Mouse (Mus musculus): ENCODE measurements around the gene A630076J17Rik.

Gene A630076J17Rik

GRCm38 (mm10) chr3:107229822-107230221, 592 bp upstream of the A630076J17Rik start:
- DNase-seq (ENCODE audit: low read depth, low spot score) = no peak

DNA sequence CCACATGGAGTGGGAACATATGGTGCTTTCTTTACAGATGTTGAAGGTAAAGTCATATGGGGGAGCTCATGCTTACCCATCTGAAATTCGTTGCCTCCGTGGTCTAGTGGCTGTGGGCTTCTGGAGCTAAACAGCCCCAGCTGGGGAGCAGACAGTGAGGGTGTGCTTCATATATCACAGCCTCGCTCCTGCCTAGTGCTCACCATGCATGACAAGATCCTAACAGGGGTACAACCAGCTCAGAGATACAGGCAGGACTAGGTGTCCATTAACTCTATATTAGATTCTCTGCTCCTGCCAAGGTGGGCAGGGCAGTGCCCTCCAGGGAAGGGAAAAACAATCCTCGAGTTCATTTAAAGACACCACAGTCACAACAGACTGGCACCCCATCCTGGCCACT, 788 bp downstream of the A630076J17Rik start:
- DNase-seq (ENCODE audit: low read depth, low spot score) = no peak

GRCm38 (mm10) chr3:107233351-107233813, 3.0 kb downstream of the A630076J17Rik start:
- DNase-seq (ENCODE audit: low read depth, low spot score) = peak; percentile 84

GRCm38 (mm10) chr3:107233945-107234344, 3.5 kb downstream of the A630076J17Rik start:
- DNase-seq (ENCODE audit: low read depth, low spot score) = no peak

DNA sequence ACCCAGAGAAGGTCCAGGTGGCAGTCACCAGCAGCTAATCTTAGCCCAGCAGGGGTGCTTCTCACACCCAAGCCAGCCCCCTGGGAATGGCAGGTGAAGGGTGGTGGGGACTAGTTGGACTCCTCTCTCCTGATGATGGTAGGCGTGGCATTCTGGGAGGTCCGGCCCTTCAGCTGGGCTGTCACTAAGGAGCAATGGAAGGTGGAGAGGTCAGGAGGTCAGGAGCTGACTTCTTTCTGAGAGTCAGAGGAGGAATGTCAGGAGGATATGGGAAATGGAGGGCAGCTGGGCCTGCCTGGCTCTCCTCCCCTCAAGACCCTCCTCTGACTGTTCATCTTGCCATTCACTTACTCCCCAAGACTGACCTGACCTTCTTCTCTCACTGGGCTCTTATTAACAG, 7.6 kb downstream of the A630076J17Rik start:
- no peak for DNase-seq (ENCODE audit: low read depth, low spot score)

DNA sequence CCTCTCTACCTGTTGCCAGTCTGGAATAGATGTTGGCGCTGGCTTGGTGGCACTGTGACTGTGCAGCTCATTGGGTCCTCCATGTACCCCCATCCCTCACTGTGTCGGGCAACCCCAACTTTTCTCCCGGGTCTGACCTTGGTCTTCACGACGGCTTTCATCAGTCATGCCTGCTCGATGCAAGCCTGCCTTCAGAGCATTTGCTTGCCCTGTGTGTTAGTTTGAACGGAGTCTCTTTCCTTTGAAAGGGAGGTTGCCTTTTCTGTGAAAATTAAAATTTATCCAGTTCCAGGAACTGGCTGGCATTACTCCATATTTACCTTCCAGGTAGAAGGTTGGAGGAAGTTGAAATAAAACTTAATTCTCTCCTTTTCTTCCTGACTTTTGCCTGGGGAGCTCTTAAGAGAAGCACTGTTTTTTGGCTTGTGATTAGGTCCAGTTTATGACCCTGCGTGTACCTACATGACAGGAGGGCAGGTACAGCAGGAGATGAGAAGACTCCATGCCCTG, 8.1 kb downstream of the A630076J17Rik start:
- no peak for DNase-seq (ENCODE audit: low read depth, low spot score)

DNA sequence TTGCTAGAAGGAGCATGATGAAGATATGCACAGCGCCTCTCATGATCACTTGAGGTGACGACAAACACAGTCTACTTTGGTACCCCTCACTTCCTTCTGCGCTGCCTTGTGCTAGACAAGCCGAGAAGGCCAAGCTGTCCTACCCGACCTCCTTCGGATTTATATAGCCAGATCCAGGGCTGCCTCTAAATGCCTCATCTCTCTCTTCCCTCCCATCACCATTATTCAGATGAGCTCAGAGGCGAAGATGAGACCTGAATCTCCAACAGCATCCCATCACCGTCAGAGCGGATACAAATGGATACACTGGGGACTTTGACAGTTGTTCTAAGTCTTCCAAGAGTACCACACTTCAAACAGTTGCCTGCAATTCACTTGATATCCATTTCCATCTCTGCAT, 9.2 kb downstream of the A630076J17Rik start, which contains the start of gene Prok1:
TSS of gene Prok1 (minus strand) at position 101 of the 400 bp plus-strand sequence.
- DNase-seq (ENCODE audit: low read depth, low spot score) = no peak

GRCm38 (mm10) chr3:107241389-107242094, 11.1 kb downstream of the A630076J17Rik start:
- DNase-seq (ENCODE audit: low read depth, low spot score) = peak; percentile 15

DNA sequence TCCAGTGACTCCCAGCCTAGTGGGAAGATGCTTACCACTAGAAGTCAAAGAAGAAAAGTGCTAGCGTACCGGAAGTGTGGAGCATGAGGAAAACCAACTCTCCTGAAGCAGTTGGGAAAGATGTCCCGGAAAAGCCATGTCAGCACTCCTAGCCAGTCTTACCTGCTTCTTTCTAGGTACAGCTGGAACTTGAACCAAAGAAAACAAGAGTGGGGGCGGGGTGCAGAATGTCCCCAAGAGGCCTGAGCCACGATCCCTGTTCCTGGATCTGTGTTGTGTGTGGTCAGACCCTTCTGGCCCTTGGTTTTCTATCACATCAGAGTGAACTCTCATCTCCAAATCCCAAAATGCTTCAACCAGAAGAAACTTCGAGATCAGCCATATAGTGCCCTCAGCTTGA, 16.5 kb downstream of the A630076J17Rik start:
- no peak for DNase-seq (ENCODE audit: low read depth, low spot score)

DNA sequence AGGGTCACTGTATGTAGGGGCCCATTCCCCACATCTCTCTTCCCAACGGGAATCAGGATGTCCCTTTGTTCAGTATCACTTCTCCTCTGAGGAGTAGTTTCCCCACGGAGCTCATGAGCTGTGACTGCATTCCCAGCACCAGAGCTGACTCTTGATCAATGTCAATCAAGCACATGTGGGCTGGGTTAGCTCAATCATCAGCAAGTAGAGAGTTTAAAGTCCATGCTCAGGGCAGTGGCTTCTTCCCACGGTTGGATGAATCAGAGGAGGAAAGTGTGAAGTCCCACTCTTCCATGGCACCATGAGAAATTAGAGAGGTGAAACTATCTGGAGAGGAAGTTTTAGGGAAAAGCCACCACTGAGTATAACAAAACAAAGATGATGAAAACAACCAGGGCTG, 18.6 kb downstream of the A630076J17Rik start:
- DNase-seq (ENCODE audit: low read depth, low spot score) = no peak

DNA sequence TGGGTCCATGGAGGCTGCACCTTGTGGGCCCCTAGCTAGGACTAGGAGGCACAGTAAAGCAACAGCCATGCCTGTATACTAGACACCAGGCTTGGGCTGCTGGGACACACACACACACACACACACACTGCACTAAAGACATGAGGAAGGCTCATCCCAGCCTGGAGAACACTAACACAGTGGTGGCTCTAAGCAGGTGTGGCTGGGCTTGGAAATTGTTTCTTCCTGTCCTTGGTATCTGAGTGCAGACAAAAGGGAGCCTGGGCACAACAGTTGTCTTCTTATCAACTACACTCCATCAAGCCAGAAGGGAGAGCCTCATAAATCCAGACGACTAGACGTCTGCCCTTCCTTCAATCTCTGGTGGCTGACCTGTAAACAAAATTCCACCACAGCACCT, 19.9 kb downstream of the A630076J17Rik start:
- DNase-seq (ENCODE audit: low read depth, low spot score) = no peak

GRCm38 (mm10) chr3:107252035-107252434, 21.6 kb downstream of the A630076J17Rik start:
- no peak for DNase-seq (ENCODE audit: low read depth, low spot score)

DNA sequence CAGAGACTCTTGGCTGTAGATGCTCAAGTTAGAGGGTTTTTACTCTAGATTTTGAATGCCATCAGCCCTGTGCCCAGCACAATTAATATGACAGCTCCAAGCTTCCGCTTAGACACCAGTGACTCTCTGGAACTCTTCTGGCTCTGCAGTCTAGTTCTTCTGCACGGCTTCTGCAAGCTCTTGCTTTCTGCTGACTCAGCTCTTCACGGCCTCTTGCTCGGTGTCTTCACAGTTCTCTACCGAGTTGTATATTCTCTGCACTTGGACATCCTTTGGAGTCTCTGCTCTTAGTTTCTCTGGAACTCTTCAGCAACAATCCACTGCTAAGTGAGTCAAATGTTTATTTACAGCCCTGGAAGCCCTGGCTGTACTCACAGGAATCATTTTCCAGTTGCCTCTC, 23.5 kb downstream of the A630076J17Rik start:
- no peak for DNase-seq (ENCODE audit: low read depth, low spot score)

- no peak for DNase-seq (ENCODE audit: low read depth, low spot score)
These were observed 25.6 kb downstream of the A630076J17Rik start for GRCm38 (mm10) chr3:107255992-107256391.

DNA sequence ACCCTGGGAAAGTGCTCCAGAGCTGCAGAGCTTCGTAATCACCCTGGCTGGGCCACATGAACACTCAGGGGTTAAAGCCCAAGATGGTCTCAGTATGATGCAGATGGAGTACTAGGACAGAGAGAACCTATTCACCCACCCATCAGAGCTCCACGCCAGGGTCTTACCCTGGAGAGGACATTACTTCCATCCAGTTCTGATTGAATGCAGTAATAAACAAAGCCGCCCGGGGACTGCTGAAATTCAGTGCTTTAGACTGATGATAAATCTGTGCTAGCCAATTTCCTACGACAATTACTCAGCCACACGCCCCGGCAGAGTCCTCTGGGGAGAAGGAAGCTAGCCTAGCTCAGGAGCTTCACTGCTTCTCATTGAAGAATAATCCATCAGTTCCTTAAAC, 26.3 kb downstream of the A630076J17Rik start:
- DNase-seq (ENCODE audit: low read depth, low spot score) = no peak

DNA sequence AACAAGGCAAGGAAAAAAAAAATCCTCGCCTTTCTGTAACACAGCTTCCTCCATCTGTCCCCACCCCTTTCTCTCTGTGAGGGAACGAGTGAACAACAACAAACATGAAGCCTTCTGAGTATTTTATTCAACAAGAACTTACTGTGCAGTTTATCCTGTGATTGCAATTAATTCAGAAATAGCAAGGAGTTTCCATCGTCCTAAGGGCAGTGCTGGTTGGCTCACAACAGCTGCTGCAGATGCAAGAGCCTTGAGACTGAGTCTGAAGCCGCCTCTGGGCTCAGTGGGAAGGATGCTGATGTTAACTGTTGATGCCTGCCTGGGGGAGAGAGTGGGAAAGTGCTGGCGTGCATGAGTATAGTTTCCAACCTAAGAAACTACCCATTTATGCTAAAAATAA, 27.5 kb downstream of the A630076J17Rik start:
- no peak for DNase-seq (ENCODE audit: low read depth, low spot score)

DNA sequence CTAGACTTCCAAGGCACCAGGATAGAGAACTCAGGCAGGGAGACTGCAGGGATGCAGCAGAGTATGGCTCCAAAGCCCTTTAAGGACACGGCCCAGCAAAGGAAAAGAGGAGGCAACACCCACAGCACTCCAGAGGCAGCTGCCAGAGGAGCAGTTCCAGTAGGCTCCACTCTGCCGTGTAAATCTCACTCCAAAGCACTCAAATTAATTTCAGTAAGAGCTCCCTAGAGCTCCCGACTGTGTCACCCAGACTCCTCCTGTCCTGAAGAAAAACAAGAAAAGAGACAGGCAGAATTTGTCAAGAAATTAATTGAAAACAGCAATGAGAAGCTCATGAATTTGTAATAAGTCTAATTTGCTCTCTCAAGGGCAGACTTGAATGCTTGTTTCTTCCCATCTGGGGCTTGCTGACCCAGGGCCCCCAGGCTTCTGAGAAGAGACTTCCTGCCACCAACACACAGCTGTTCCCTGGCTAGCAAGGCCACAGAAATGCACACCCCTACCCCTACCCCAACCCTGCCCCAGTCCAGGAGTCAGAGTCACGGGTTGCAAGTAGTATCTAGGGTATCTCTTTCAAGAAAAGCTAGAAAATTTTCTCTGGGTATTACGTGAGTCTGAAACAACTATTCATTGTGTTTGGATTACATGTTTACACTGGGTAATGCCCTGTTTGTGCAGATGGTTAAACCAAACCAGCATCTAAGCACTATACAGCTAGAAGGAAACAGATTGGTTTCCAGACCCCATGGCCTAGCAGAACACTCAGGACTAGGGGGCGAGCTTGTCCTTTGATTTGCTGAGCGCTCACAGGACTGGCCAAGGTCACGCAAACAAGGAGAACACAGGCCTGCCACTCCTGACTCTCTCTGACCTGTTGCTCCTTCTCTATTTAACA, 30.8 kb downstream of the A630076J17Rik start:
- no peak for DNase-seq (ENCODE audit: low read depth, low spot score)

GRCm38 (mm10) chr3:107261851-107262165, 31.4 kb downstream of the A630076J17Rik start:
- no peak for DNase-seq (ENCODE audit: low read depth, low spot score)

GRCm38 (mm10) chr3:107266814-107267345, 36.5 kb downstream of the A630076J17Rik start:
- no peak for DNase-seq (ENCODE audit: low read depth, low spot score)

DNA sequence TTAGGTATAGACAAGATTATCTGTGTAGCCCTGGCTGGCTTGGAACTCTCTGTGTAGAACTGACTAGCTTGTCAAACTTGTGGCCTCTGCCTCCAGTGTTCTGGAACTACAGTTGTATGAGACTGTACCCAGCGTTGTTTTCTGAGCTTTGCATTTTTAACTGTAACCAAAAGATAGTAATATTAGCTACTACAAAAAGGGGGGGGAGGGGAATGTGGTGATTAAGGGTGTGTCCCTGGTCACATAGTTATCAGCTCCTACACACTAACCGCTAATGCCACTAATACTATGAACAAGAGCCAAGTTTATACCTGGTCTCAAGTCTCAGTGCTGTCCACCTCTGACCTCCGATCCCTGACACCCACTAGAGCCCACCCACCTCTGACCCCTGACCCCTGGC, 42.0 kb downstream of the A630076J17Rik start:
- no peak for DNase-seq (ENCODE audit: low read depth, low spot score)

- DNase-seq (ENCODE audit: low read depth, low spot score) = peak; percentile 71
These were observed 43.4 kb downstream of the A630076J17Rik start for GRCm38 (mm10) chr3:107273820-107274219.

- DNase-seq (ENCODE audit: low read depth, low spot score) = no peak
These were observed 44.9 kb downstream of the A630076J17Rik start for GRCm38 (mm10) chr3:107275351-107275750.

Measured in ZHBTc4 (cell line).